Mouse (Mus musculus) thymus, adult 18-20 months (tissue): Measurements from ENCODE around the gene C130050O18Rik.

Source experiments
- DNase-seq, 2 experiments: peaks; one replicate each; pipeline ENCODE4 v3.0.0; 2022; ENCODE audit warnings: mixed read lengths in 2 of 2

C130050O18Rik gene

GRCm38 (mm10) chr5:139397959-139398753 lies 6.9 kb upstream of the C130050O18Rik start:
- peak; percentile 74 to 80 for DNase-seq

DNA sequence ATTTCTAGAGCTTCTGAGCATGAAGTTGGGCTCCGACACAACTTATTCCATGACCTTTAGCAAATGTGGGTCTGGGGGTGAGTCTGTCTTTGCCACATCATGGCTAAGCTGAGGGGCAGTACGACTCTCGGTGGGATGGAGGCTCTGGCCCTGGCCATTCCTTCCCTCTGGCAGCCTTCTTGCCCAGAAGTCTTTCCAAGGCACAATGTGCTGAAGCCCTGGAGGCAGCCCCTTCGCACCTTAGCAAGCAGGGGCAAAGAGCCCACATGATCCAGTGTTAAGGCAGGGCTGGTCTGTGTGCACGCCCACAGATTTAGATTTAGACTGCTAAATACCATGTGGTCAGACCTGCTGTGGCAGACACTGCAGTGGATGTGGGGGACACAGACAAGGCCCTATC lies 6.3 kb upstream of the C130050O18Rik start:
- no peak for DNase-seq

GRCm38 (mm10) chr5:139399991-139400390 lies 5.1 kb upstream of the C130050O18Rik start:
- DNase-seq = no peak

DNA sequence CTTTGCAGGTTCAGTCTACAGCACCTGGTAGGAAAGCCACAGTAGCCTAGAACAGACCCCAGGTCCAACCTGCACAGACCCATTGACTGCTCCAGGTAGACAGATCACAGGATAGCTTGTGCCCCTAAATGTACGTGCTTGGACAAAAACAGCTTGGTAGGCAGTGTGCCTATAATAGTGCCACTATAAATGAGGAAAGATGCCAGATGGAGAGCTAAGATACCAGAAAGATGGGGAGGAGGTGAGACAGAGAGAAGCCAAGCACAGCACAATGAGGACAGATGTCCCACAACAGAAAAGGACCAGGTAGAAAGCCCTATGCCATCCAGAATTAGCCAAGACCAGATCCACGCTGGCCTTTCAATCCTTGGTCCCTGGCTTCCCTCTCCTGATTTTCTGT lies 3.0 kb upstream of the C130050O18Rik start:
- DNase-seq = no peak

DNA sequence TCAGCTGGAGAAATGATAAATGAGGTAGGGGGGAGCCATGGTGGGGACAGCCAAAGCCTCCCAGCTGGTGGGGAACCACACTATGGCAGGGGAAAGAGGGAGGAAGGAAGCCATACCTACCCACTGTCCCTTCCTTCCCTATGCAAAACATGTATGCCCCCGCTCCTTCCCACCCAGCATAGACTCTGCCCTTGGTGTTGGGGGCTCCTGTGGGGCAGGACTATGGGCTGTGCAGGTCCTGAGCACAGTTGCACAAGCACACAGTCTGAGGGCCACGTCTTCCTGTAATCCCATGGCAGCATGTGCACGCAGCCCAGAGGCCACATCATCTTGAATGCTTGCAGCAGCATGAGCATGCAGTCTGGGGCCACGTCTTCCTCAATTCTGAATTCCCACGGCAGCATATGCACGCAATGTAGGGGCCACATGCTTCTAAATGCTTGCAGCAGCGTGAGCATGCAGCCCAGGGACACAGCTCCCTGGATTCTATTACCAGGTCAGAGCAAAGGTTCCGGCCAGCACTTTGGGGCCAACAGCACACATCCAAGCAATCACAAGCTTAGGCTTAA lies 1.3 kb upstream of the C130050O18Rik start:
- no peak for DNase-seq

DNA sequence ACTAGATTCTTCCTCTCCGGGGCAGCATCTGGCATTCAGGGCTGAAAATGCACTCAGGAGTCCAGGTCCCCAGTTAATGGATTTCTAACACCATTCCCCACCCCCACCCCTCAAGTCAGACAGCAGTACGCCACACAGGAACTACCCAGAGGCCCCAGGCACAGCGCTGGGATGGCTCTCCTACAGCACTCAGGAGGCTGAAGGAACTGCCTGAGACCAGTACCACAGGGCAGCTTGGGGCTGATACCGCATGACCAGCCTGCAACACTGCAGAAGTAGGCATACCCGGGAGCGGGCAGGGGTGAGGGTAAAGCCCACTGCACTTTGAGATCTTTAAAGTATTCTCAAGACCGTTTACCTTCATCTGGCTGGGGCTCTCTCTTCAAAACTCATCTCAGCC lies 398 bp downstream of the C130050O18Rik start:
- no peak for DNase-seq

DNA sequence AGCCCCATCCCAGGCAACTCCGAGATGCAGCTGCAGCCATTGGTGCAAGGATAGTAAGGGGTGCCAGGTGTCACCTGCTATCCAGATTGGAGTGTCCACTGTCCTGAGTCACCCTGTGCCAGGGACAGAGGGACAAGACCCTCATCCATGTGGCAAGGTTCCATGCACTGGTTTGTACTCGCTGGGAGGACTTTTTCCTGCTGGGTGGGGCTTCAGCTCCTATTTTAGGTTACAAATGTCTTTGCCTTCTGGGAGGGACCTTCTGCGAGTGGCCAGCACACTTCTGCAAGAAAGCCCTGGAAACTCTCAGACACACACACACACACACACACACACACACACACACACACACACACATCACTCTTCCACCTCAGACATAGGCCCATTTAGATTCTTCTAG lies 873 bp downstream of the C130050O18Rik start:
- no peak for DNase-seq

DNA sequence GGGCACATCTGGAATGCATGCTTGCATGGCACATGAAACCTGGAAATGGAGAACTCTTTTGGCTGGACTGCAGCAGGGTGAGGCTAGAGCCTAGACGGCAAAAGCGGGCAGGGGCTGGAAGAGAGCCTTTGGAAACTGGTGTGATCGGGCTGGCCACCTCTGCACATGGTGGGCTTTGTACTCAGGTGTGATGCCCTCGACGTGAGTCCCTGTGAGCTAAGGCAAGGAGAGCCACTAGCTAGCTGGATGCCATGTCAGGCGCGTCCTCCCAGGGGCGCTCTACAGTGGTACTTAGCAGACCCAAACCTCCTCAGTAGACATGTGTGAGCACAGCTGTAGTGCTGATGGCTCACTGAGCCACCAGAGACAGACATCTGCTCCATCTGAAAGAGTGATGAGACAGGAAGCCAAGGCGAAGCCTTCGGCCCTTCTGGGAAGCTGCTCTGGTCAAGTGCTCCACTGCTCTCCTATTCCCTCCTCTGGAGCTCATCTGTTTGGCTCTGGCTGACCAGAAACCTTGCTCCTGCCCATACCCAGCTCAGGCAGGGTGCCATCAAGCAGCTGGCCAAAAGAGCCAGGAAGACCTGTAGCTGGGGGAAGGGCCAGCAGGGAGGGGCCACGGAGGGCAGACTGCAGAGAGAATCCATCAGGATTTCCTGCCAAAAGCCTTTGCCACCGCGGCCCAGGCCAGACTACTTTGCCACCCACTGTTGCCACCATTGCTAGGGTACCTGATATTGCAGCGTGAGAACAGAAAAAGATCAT lies 2.2 kb downstream of the C130050O18Rik start:
- DNase-seq = no peak

DNA sequence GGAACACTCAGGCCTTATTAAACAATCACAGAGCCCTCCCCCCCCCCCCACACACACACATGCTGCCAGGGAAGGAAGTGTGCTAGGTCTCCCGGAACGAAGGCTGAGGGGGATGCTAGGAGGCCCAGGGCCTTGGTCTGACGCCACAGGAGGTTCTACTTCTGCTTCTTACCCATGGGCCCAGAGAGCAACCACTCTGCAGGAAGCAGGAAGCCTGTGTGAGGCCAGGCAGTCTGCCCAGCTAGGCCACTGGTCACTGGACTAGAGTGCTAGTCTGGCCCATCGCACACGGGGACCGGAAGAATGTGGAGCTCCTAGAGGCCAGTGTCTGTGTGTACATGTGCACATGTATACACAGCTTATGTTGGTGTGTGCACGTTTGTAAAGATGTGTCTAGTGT lies 3.4 kb downstream of the C130050O18Rik start:
- DNase-seq = no peak

- no peak for DNase-seq
Measured at GRCm38 (mm10) chr5:139409412-139409811, 4.3 kb downstream of the C130050O18Rik start.

DNA sequence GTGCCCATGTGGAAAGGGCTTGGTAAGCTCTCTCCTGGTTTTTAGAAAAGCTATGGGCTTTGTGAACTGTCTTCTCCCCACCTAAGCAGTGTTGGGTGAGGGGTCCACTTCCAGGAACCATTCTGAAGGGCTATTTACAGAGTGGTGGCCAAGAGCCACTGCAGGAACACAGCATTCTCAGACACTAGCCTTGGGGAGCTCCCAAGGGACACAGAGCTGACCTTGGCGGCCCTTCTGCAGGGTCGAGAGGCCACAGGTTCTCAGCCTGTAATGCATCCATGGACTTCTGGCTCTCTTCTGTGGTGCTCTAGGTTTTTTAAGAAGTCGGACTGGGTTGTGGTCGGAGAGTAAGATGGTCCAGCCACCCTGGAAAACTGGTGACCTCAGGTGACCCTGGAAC lies 5.0 kb downstream of the C130050O18Rik start:
- no peak for DNase-seq

DNA sequence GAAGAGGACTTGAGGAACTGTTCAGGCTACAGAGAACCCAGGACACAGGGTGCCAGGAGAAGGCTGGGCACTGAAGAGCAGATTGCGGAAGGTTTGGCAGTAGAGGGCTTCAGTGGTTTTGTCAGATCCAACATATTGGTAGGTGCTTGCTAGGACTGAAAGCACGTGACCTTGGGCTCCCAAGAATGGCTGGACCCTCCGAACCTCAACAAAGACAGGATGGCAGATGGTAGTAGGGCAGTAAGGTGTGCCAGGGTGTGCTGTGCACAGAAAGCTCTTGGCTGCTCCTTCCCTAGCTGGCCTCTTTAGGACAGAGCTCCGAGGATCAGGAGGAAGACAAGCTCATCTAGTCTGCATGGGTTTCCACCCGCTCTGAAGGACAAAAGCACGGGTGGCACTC lies 6.0 kb downstream of the C130050O18Rik start:
- no peak for DNase-seq

- no peak for DNase-seq
Measured at GRCm38 (mm10) chr5:139411665-139412314, 6.7 kb downstream of the C130050O18Rik start.

DNA sequence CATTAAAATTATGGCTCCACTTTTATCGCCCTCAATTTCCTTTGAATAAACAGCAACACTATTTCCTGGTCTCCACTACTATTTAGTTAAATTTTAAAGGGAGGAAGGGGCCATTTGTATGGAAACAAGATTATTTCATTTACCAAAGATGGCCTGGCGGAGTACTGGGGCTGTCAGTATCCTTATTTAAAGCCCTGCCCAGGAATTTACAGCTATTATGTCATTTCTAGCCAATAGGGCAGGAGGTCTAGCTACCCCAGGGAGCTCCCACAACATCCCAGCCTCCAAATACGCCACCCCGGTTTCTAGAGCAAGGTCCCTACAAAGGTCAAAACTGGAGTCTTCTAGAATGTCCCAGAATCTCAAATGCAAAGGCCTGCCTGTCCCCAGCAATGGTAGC lies 8.5 kb downstream of the C130050O18Rik start:
- no peak for DNase-seq

DNA sequence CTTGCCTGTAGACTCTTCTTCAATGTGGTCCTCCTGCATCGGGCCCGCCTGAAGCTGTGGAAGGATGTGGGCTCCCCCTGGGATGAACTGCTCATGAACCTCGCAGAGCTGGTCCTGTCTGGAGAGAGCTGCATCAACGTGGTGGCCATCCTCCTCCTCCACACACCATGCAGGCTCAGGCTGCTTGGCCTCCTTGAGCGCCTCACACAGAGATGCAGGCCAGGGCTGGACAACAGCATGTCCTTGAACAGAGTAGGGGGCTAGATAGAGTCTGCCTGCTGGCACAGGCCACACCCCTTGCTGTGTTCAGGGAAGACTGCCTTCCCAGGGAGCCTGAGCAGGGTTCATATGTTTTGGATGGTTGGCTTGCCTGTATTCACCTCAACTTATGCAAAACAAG lies 9.9 kb downstream of the C130050O18Rik start:
- no peak for DNase-seq

GRCm38 (mm10) chr5:139416942-139417341 lies 11.9 kb downstream of the C130050O18Rik start:
- DNase-seq = no peak

DNA sequence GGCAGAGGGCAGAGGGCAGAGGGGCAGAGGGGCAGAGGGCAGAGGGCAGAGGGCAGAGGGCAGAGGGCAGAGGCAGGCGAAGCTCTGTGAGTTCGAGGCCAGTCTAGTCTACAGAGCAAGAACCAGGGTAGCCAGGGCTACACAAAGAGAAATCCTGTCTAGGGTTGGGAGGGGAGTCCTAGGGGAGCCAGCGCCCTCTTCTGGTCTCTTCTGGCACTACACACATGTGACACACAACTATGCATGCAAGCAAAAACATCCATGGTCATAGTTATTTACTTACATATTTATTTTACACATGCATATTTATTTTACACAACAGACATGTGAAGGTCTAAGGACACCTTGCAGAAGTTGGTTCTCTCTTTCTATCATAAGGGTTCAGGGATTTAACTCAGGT lies 12.4 kb downstream of the C130050O18Rik start:
- no peak for DNase-seq

DNA sequence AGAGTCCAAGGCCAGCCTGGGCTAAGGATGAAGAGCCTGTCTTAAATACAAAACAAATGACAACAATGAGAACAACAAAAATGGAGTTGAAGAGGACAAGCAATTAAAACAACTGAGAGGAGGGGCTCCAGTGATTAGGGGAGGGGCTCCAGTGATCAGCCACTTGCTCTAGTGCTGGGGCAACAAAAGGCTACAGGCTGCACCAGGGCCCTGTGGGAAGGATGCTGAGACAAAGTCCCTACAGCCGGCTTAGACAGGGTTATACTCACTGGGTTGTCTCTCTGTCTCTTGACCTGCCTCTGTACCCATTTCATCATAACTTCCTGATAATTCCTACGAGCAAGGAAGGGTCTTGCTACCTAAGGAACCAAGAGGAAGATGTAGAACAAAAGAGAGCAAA lies 13.0 kb downstream of the C130050O18Rik start:
- DNase-seq = no peak

DNA sequence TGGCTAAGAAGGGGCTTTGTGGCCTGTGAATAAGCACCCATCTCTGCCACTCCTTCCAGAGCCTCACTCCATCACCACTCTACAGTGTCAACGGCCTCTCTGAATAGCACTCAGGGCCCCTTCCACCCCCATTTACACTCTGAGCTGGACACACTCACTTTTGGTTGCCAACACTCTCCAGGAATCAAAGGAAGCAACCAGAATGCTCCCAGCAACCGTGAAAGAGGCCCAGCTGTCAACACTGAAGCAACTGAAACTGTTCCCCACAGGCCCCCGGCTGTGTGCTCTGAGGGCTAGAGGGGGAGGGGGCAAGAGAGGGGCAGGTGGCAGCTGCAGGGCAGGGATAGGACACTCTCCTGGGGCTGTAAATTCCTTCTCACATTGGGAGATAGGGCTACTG lies 13.6 kb downstream of the C130050O18Rik start:
- peak; percentile 43 to 60 for DNase-seq

DNA sequence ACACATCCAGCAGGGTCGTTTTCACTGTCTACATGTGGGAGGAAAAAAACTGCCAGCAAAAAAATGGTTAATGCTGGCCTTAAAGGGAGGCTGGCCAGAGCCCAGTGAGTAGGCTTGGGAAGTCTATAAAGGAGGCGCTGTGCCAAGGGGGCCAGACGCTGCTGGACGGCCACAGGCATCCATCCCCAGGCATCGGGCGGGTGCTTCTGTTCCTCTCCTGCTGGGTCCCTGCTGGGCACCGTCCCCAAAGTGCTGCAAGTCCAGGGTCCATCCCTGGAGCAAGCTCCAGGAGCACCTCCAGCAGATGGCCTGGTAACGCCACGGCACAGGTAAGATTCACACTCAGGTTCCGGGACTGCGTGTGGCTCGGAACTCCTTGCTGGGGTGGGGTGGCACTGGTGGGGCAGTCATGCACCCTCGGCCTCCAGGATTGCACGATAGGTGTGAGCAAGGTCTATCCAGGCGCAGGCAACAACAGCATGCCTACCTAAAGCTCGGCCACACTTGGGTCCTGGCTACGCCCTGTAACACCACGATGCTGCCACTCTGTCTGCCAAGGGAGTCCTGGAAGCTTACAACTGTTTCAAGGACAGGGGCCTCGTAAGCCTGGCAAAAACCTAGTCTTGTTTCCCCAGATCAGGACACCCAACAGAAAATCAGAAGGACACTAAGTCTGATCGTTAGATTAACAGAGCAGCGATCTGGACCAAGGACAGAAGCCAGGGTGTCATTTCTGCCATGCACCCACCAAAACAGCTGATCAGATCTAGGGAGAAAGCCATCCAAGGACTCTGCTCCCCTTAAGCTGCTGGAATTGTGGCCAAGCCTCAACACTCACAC lies 18.2 kb downstream of the C130050O18Rik start, which contains the start of gene Gper1:
Gene Gper1, plus strand, starts transcription at position 126 of the 840 bp plus-strand sequence.
- DNase-seq = no peak

DNA sequence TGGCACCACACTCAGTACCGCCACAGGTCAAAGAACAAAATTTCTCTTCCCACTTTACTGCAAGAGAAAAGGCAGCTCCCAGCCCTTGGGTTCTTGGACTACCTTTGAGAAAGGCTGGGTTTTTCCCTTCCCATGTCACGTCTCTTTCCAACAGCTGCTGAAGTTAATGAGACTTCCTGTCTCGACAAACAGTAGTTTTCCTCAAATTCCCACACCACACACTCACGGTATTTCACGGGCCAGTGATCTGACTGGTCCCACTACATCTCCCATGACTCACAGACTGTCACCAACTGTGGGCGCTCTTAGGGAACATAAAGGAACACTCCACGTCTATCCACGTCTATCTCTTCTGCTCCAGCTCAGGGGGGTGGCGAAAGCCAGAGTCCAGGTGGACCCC lies 20.1 kb downstream of the C130050O18Rik start:
- DNase-seq = no peak

- DNase-seq = no peak
Measured at GRCm38 (mm10) chr5:139427001-139427400, 21.9 kb downstream of the C130050O18Rik start.
